In genomic region chr9:13467745-13468144, GRCm38 (mm10) we compare ENCODE assay signal across 29 mouse cellular contexts. TPM values are rescaled to one million over a fixed set of nuclear protein-coding genes. Genes with fewer than 3 reads are reported as not detected.
DNase-seq lines count a peak whose midpoint lies in the region; ATAC-seq and TF ChIP-seq lines count a peak whose summit lies in the region.
"Had no signal": no experiment of that assay in that cellular context is flagged by ENCODE, and none has a peak within 500 bp of the region (broad histone marks: within the 10 kb centered on the region; RNA-seq: fewer than 3 reads in every experiment).

No protein-coding gene starts in this region.

- H3K36me3 ChIP-seq in heart, embryonic 11.5 days (ENCODE audit: control insufficient read depth, insufficient read depth, low read length), result no peaks in the 10 kb centered on the region
- no peaks in the 10 kb centered on the region for H3K36me3 ChIP-seq in spleen, adult 2 months (ENCODE audit: control insufficient read depth, insufficient read depth, low read length)
- H3K36me3 ChIP-seq in kidney, embryonic 16.5 days (ENCODE audit: insufficient read depth, low read length), result no peaks in the 10 kb centered on the region
- H3K36me3 ChIP-seq in stomach, postnatal 0 days (ENCODE audit: control insufficient read depth, insufficient read depth, low read length), result no peaks in the 10 kb centered on the region
- H3K36me3 ChIP-seq in intestine, embryonic 15.5 days, result no peaks in the 10 kb centered on the region
- H3K36me3 ChIP-seq: embryonic facial prominence, embryonic 15.5 days; hindbrain, embryonic 12.5 days; limb, embryonic 15.5 days; liver, embryonic 15.5 days had no signal

- 80% methylated on average over 7 of the region's 7 CpGs for WGBS in heart, embryonic 11.5 days (ENCODE audit: insufficient replicate concordance)
- 58% methylated on average over 7 of the region's 7 CpGs for WGBS in spleen, adult 2 months
- WGBS in kidney, embryonic 16.5 days, result 59% methylated on average over 7 of the region's 7 CpGs
- WGBS in stomach, postnatal 0 days, result 77% methylated on average over 7 of the region's 7 CpGs
- 84% methylated on average over 7 of the region's 7 CpGs for WGBS in intestine, embryonic 15.5 days

- no peak for DNase-seq in heart, postnatal 4 days
- no peak for DNase-seq in spleen, adult 2 months (ENCODE audit: low read depth in 1 of 2, low spot score in 2 of 2)
- no peak for DNase-seq in spleen, adult 12 weeks (ENCODE audit: low spot score)
- DNase-seq in stomach, postnatal 0 days (ENCODE audit: low spot score), result no peak
- DNase-seq: adrenal gland, postnatal 10 days; cerebellum, adult 11 months; cerebellum, postnatal 14 days; retina, postnatal 1 day had no signal

- H3K27me3 ChIP-seq in heart, embryonic 11.5 days (ENCODE audit: control insufficient read depth, insufficient read depth, low read length), result no peaks in the 10 kb centered on the region
- no peaks in the 10 kb centered on the region for H3K27me3 ChIP-seq in spleen, adult 2 months (ENCODE audit: control insufficient read depth, insufficient read depth, low read length)
- no peaks in the 10 kb centered on the region for H3K27me3 ChIP-seq in kidney, embryonic 16.5 days (ENCODE audit: insufficient read depth, low read length)
- no peaks in the 10 kb centered on the region for H3K27me3 ChIP-seq in stomach, postnatal 0 days (ENCODE audit: control insufficient read depth, insufficient read depth, low read length)
- no peaks in the 10 kb centered on the region for H3K27me3 ChIP-seq in intestine, embryonic 15.5 days (replicated peaks)
- H3K27me3 ChIP-seq: embryonic facial prominence, embryonic 15.5 days; hindbrain, embryonic 12.5 days; limb, embryonic 15.5 days; liver, embryonic 15.5 days; Patski had no signal

- H3K4me2 ChIP-seq in heart, embryonic 11.5 days, result no peak overlapping the region
- no peak overlapping the region for H3K4me2 ChIP-seq in kidney, embryonic 16.5 days (replicated peaks; ENCODE audit: low read depth, low read length)
- H3K4me2 ChIP-seq in stomach, postnatal 0 days (replicated peaks; ENCODE audit: low read depth), result no peak overlapping the region
- H3K4me2 ChIP-seq in intestine, embryonic 15.5 days (replicated peaks), result no peak overlapping the region
- H3K4me2 ChIP-seq: embryonic facial prominence, embryonic 15.5 days; hindbrain, embryonic 12.5 days; limb, embryonic 15.5 days; liver, embryonic 15.5 days; midbrain, embryonic 11.5 days had no signal

- peaks cover 26% of the 10 kb centered on the region for H3K4me1 ChIP-seq in heart, embryonic 11.5 days (ENCODE audit: control insufficient read depth, insufficient read depth, low read length)
- peaks cover 49% of the 10 kb centered on the region for H3K4me1 ChIP-seq in spleen, adult 2 months (ENCODE audit: control insufficient read depth, insufficient read depth, insufficient read length)
- H3K4me1 ChIP-seq in kidney, embryonic 16.5 days (ENCODE audit: insufficient read depth, low read length), result peaks cover 33% of the 10 kb centered on the region
- 0 out of 2 replicates have a peak, but pooled peaks cover 4% of the 10 kb centered on the region for H3K4me1 ChIP-seq in stomach, postnatal 0 days (replicated peaks; ENCODE audit: control insufficient read depth, insufficient read depth)
- H3K4me1 ChIP-seq in intestine, embryonic 15.5 days (replicated peaks), result 0 out of 2 replicates have a peak, but pooled peaks cover 4% of the 10 kb centered on the region

- H3K9ac ChIP-seq in heart, embryonic 11.5 days (ENCODE audit: low read depth, low read length), result no peak overlapping the region
- H3K9ac ChIP-seq in kidney, embryonic 16.5 days (replicated peaks; ENCODE audit: low read length), result no peak overlapping the region
- H3K9ac ChIP-seq in stomach, postnatal 0 days (ENCODE audit: low read length), result no peak overlapping the region
- H3K9ac ChIP-seq in intestine, embryonic 15.5 days, result no peak overlapping the region
- H3K9ac ChIP-seq: embryonic facial prominence, embryonic 15.5 days; hindbrain, embryonic 12.5 days; limb, embryonic 15.5 days; liver, embryonic 15.5 days had no signal

- no peak for ATAC-seq in heart, embryonic 11.5 days (replicated peaks; ENCODE audit: insufficient number of reproducible peaks, low FRiP score, low TSS enrichment)
- peak; percentile 88 for ATAC-seq in kidney, embryonic 16.5 days (ENCODE audit: low FRiP score, low TSS enrichment)
- no peak for ATAC-seq in stomach, postnatal 0 days (ENCODE audit: low FRiP score, low TSS enrichment)
- no peak for ATAC-seq in intestine, embryonic 15.5 days
- no peak for ATAC-seq in erythroblast, adult 5-6 weeks (replicated peaks; ENCODE audit: low FRiP score, poor library complexity, severe bottlenecking)
- ATAC-seq: Patski had no signal

- TF ChIP-seq POLR2A in spleen, adult 2 months (IDR thresholded peaks at IDR 0.05; ENCODE audit: low read depth, low read length), result no peak

- no peak for TF ChIP-seq CTCF in spleen, adult 2 months (IDR thresholded peaks at IDR 0.05; ENCODE audit: extremely low read depth, insufficient read depth, insufficient read length, insufficient replicate concordance)
- TF ChIP-seq CTCF in stomach, postnatal 0 days (IDR thresholded peaks at IDR 0.05; ENCODE audit: low read depth), result no peak

- TF ChIP-seq EP300 in stomach, postnatal 0 days (optimal IDR thresholded peaks at IDR 0.05), result no peak

- H3K9me3 ChIP-seq in heart, embryonic 11.5 days (replicated peaks; ENCODE audit: control insufficient read depth, low read length), result no peaks in the 10 kb centered on the region
- H3K9me3 ChIP-seq in kidney, embryonic 16.5 days (ENCODE audit: low read length), result no peaks in the 10 kb centered on the region
- H3K9me3 ChIP-seq in stomach, postnatal 0 days (ENCODE audit: control insufficient read depth, low read length), result no peaks in the 10 kb centered on the region
- H3K9me3 ChIP-seq in intestine, embryonic 15.5 days, result no peaks in the 10 kb centered on the region
- H3K9me3 ChIP-seq: embryonic facial prominence, embryonic 15.5 days; hindbrain, embryonic 12.5 days; limb, embryonic 15.5 days; liver, embryonic 15.5 days had no signal

- no peak overlapping the region for H3K4me3 ChIP-seq in heart, embryonic 11.5 days (ENCODE audit: low read depth, low read length)
- H3K4me3 ChIP-seq in spleen, adult 2 months (ENCODE audit: extremely low read depth, insufficient read depth, insufficient read length), result no peak overlapping the region
- H3K4me3 ChIP-seq in kidney, embryonic 16.5 days (ENCODE audit: low read length), result no peak overlapping the region
- H3K4me3 ChIP-seq in stomach, postnatal 0 days (ENCODE audit: low read depth, low read length), result no peak overlapping the region
- no peak overlapping the region for H3K4me3 ChIP-seq in intestine, embryonic 15.5 days (replicated peaks)
- H3K4me3 ChIP-seq: embryonic facial prominence, embryonic 15.5 days; hindbrain, embryonic 12.5 days; limb, embryonic 15.5 days; liver, embryonic 15.5 days had no signal

- peak overlapping the region; percentile 31; the same call in 1 of the 2 replicates for H3K27ac ChIP-seq in heart, embryonic 11.5 days (ENCODE audit: low read depth, low read length)
- peak overlapping the region; percentile 80 for H3K27ac ChIP-seq in spleen, adult 2 months (ENCODE audit: insufficient read depth, low read length)
- peak overlapping the region; percentile 56 for H3K27ac ChIP-seq in kidney, embryonic 16.5 days (ENCODE audit: low read length)
- 0 out of 2 replicates have a peak overlapping the region, but pooled peaks have one; percentile 4 for H3K27ac ChIP-seq in stomach, postnatal 0 days (replicated peaks)
- no peak overlapping the region for H3K27ac ChIP-seq in intestine, embryonic 15.5 days
- H3K27ac ChIP-seq: embryonic facial prominence, embryonic 15.5 days; hindbrain, embryonic 12.5 days; limb, embryonic 15.5 days; liver, embryonic 15.5 days had no signal

RNA-seq across cellular contexts. Expression of gene Gm17571, which starts 21.2 kb away (rescaled TPM):
- polyA plus RNA-seq in heart, embryonic 11.5 days (2014; fragmentation: Nextera tagmentation; extraction: Ambion mirVana), result not detected in 2 replicates
- total RNA-seq in heart, postnatal 4 days (2021), result not detected
- polyA plus RNA-seq in spleen, adult 2 months (2012; rRNA removed), result not detected in 2 replicates
- not detected in 2 replicates for polyA plus RNA-seq in kidney, embryonic 16.5 days (2015; fragmentation: Nextera tagmentation; extraction: Ambion mirVana)
- polyA plus RNA-seq in stomach, postnatal 0 days (2015; fragmentation: Nextera tagmentation; extraction: Ambion mirVana), result not detected in 2 replicates
- not detected in 2 replicates for polyA plus RNA-seq in intestine, embryonic 15.5 days (2015; fragmentation: Nextera tagmentation; extraction: Ambion mirVana)
- not detected in 2 replicates for total RNA-seq in erythroblast, adult 5-6 weeks (2015; ENCODE audit: low replicate concordance)
- not detected in 2 replicates for total RNA-seq in erythroblast, adult 5-6 weeks (2017; ENCODE audit: low replicate concordance)
- total RNA-seq: adrenal gland, postnatal 10 days; ES-E14; gastrocnemius, adult 18-20 months; heart, adult 8-10 months; layer of hippocampus, adult 8-10 months; left cerebral cortex, postnatal 36 days; monocyte, adult 5-6 weeks had no signal
- polyA plus RNA-seq: brain, embryonic 14.5 days; embryonic facial prominence, embryonic 15.5 days; forebrain, embryonic 11.5 days; hindbrain, embryonic 12.5 days; limb, embryonic 15.5 days; liver, embryonic 15.5 days; lung, embryonic 16.5 days; macrophage; midbrain, embryonic 11.5 days; neural tube, embryonic 11.5 days; Patski had no signal
